Mouse (Mus musculus) myocyte (in vitro differentiated cells): ENCODE measurements around the gene Ugt1a2. TPM values are rescaled to one million over a fixed set of nuclear protein-coding genes. Genes with fewer than 3 reads are reported as not detected.

Experiments used
- H3K27me3 ChIP-seq: one replicate; pipeline ENCODE4 v1.6.1; 2011; ENCODE audit not compliant: control insufficient read depth, insufficient read depth, insufficient read length
- H3K36me3 ChIP-seq: one replicate; pipeline ENCODE4 v1.6.1; 2011; ENCODE audit not compliant: control insufficient read depth, insufficient read depth
- H3K4me2 ChIP-seq: one replicate; pipeline ENCODE4 v1.6.1; 2011; ENCODE audit warnings: low read depth, control low read depth
- H3K4me3 ChIP-seq: one replicate; pipeline ENCODE4 v1.5.1; 2011; ENCODE audit warnings: mild to moderate bottlenecking, control low read depth, moderate library complexity
- H3K79me2 ChIP-seq: one replicate; pipeline ENCODE4 v1.6.1; 2011; ENCODE audit not compliant: control insufficient read depth, insufficient read depth
- H3ac ChIP-seq: one replicate; pipeline ENCODE4 v1.6.1; 2011; ENCODE audit not compliant: control insufficient read depth, insufficient read length
- CEBPB ChIP-seq: IDR thresholded peaks from 2 replicates; pipeline ENCODE4 v1.6.1; 2011; ENCODE audit warnings: mild to moderate bottlenecking, moderate library complexity; ENCODE audit not compliant: poor library complexity, insufficient read depth, severe bottlenecking
- E2F4 ChIP-seq: IDR thresholded peaks from one replicate; pipeline ENCODE4 v1.6.1; 2011; ENCODE audit warnings: mild to moderate bottlenecking, control low read depth, moderate library complexity; ENCODE audit not compliant: insufficient read depth
- MAX ChIP-seq: IDR thresholded peaks from one replicate; pipeline ENCODE4 v1.6.1; 2011; ENCODE audit warnings: low read depth, mild to moderate bottlenecking, control low read depth
- MYOD1 ChIP-seq, 3 experiments: IDR thresholded peaks; one replicate each; pipeline ENCODE4 v1.6.1; 2011; ENCODE audit warnings: control low read depth in 2 of 3, low read depth in 2 of 3, mild to moderate bottlenecking in 2 of 3, moderate library complexity in 1 of 3; ENCODE audit not compliant: insufficient read length in 2 of 3, control insufficient read depth in 1 of 3
- MYOG ChIP-seq, 3 experiments: IDR thresholded peaks; one replicate each; pipeline ENCODE4 v1.6.1; 2011; ENCODE audit warnings: control low read depth in 2 of 3, low read depth in 2 of 3, mild to moderate bottlenecking in 2 of 3; ENCODE audit not compliant: insufficient read length in 2 of 3, control insufficient read depth in 1 of 3, insufficient read depth in 1 of 3
- POLR2A ChIP-seq: IDR thresholded peaks from one replicate; pipeline ENCODE4 v1.6.1; 2011; ENCODE audit warnings: low read depth, mild to moderate bottlenecking, control low read depth, moderate library complexity; ENCODE audit not compliant: insufficient read length
- POLR2AphosphoS2 ChIP-seq: IDR thresholded peaks from one replicate; pipeline ENCODE4 v1.6.1; 2011; ENCODE audit warnings: low read depth, control low read depth; ENCODE audit not compliant: insufficient read length
- REST ChIP-seq: IDR thresholded peaks from one replicate; pipeline ENCODE4 v1.6.1; 2011; ENCODE audit warnings: mild to moderate bottlenecking, control low read depth, moderate library complexity; ENCODE audit not compliant: insufficient read depth, insufficient read length
- SRF ChIP-seq: IDR thresholded peaks from one replicate; pipeline ENCODE4 v1.6.1; 2011; ENCODE audit warnings: low read depth; ENCODE audit not compliant: control insufficient read depth, insufficient read length
- TCF12 ChIP-seq: IDR thresholded peaks from one replicate; pipeline ENCODE4 v1.6.1; 2011; ENCODE audit warnings: mild to moderate bottlenecking, control low read depth; ENCODE audit not compliant: poor library complexity, insufficient read depth, severe bottlenecking
- TCF3 ChIP-seq: IDR thresholded peaks from one replicate; pipeline ENCODE4 v1.6.1; 2011; ENCODE audit warnings: low read depth, control low read depth; ENCODE audit not compliant: insufficient read length
- USF1 ChIP-seq: IDR thresholded peaks from one replicate; pipeline ENCODE4 v1.6.1; 2011; ENCODE audit warnings: low read depth, mild to moderate bottlenecking, control low read depth, moderate library complexity
- polyA plus RNA-seq: library from polyadenylated mRNA; unstranded; fragments of >200 nt; fragmentation: generic; extraction: Trizol; gene quantifications from one replicate; pipeline ENCODE4 v1.2.1, GENCODE M21; 2012; ENCODE audit warnings: missing spikeins

Gene Ugt1a2
- polyA plus RNA-seq, 1 experiment, result 0.05 TPM

DNA sequence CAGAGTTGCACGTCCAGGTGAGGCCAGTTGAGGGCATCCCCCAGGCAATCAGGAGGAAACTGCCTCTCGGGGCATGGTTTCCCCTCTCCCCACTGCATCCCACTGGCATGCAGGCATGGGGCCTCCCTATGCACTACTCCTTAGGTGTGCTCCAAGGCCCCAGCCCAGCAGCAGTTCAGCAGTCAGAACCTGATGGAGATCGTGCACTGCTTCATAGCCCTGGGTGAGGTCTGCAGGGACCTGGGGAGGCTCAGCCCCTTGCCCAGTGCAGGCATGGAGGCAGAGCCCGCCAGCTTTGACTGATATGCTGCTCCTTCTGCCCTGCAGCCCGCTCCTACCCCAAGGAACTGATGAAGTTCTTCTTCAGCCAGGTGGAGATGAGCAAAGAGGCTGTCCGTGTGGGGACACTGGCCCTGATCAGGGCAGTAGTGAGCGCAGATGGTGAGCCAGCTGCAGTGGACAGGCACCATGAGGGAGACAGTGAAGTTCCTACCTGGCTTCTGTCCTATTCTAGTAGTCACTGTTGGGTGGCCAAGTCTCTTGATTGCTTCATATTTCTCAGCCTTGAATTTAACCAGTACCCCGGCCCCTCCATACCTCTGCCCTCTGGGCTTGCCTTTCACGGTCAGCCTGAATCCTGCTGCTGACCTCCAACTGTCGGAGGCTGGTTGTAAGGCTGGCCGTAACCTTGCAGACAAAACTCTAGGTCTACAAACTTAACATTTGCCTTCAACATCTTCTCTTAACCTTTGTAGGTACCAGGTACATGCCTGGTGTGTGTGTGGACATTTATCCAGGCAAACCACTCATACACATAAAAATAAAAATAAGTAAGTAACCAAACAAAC, 34.9 kb downstream of the Ugt1a2 start:
- H3K27me3 ChIP-seq, result peaks cover 23% of the 10 kb centered on the region
- no peak overlapping the region for H3K4me3 ChIP-seq
- H3ac ChIP-seq, result no peak overlapping the region
- H3K79me2 ChIP-seq, result no peaks in the 10 kb centered on the region
- TF ChIP-seq TCF3, result no peak
- no peak for TF ChIP-seq E2F4
- TF ChIP-seq POLR2AphosphoS2, result no peak
- no peak for TF ChIP-seq TCF12
- TF ChIP-seq MYOD1 (IDR thresholded peaks at IDR 0.05; ENCODE audit: control insufficient read depth in 1 of 3, insufficient read length in 2 of 3, low read depth in 2 of 3), result no peak
- no peak for TF ChIP-seq MYOG (IDR thresholded peaks at IDR 0.05; ENCODE audit: control insufficient read depth in 1 of 3, insufficient read depth in 1 of 3, insufficient read length in 2 of 3, low read depth in 2 of 3)
- TF ChIP-seq CEBPB, result no peak
- TF ChIP-seq USF1, result no peak
- TF ChIP-seq SRF, result no peak
- TF ChIP-seq POLR2A, result no peak
- TF ChIP-seq REST, result no peak
- TF ChIP-seq MAX, result no peak
- H3K36me3 ChIP-seq, result no peaks in the 10 kb centered on the region
- H3K4me2 ChIP-seq, result no peak overlapping the region

DNA sequence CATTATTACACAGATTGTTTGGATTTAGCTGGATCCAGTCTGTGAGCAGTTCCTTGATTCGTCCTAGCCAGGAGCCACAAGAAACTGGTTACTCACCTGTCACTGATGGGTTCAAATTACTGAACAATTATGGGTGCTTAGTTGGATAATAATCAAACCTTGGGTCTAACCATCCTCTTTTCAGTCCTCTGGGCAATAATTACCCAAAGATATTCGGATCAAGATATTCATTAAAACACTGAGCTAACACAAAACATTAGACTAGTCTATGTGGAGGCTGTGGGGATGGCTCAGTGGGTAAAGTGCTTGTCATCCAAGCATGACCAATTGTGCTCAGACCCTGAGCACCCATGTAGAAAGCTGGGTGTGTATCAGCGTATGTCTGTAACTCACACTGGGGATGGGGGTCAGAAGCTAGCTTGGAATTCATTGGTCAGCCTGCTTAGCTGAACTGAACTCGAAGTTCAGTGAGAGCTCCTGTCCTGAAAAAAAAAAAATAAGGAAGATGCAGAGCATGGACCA, 35.6 kb downstream of the Ugt1a2 start:
- Histone ChIP-seq H3K27me3 (peaks cover 23% of the 10 kb centered on the region), H3ac (no peak overlapping the region), H3K4me3 (no peak overlapping the region), H3K36me3 (no peaks in the 10 kb centered on the region), H3K4me2 (no peak overlapping the region), H3K79me2 (no peaks in the 10 kb centered on the region)
- TF ChIP-seq POLR2AphosphoS2, result no peak
- no peak for TF ChIP-seq USF1
- no peak for TF ChIP-seq SRF
- TF ChIP-seq MYOD1 (IDR thresholded peaks at IDR 0.05; ENCODE audit: control insufficient read depth in 1 of 3, insufficient read length in 2 of 3, low read depth in 2 of 3), result no peak
- TF ChIP-seq TCF12, result no peak
- TF ChIP-seq MYOG (IDR thresholded peaks at IDR 0.05; ENCODE audit: control insufficient read depth in 1 of 3, insufficient read depth in 1 of 3, insufficient read length in 2 of 3, low read depth in 2 of 3), result no peak
- no peak for TF ChIP-seq MAX
- TF ChIP-seq REST, result no peak
- TF ChIP-seq TCF3, result no peak
- no peak for TF ChIP-seq E2F4
- TF ChIP-seq POLR2A, result no peak
- no peak for TF ChIP-seq CEBPB

- no peaks in the 10 kb centered on the region for H3K79me2 ChIP-seq
- peaks cover 23% of the 10 kb centered on the region for H3K27me3 ChIP-seq
- TF ChIP-seq MYOD1 (IDR thresholded peaks at IDR 0.05; ENCODE audit: control insufficient read depth in 1 of 3, insufficient read length in 2 of 3, low read depth in 2 of 3) (no peak), POLR2AphosphoS2 (no peak), REST (no peak), POLR2A (no peak), TCF3 (no peak), SRF (no peak), E2F4 (no peak), MAX (no peak), CEBPB (no peak), USF1 (no peak), MYOG (IDR thresholded peaks at IDR 0.05; ENCODE audit: control insufficient read depth in 1 of 3, insufficient read depth in 1 of 3, insufficient read length in 2 of 3, low read depth in 2 of 3) (no peak), TCF12 (no peak)
- H3K36me3 ChIP-seq, result no peaks in the 10 kb centered on the region
- no peak overlapping the region for H3K4me3 ChIP-seq
- H3ac ChIP-seq, result no peak overlapping the region
- H3K4me2 ChIP-seq, result no peak overlapping the region
Measured at GRCm38 (mm10) chr1:88237311-88237710, 36.9 kb downstream of the Ugt1a2 start.

- Histone ChIP-seq H3ac (no peak overlapping the region), H3K27me3 (peaks cover 19% of the 10 kb centered on the region), H3K4me3 (no peak overlapping the region), H3K4me2 (no peak overlapping the region), H3K36me3 (no peaks in the 10 kb centered on the region), H3K79me2 (no peaks in the 10 kb centered on the region)
- no peak for TF ChIP-seq MAX
- TF ChIP-seq USF1, result no peak
- no peak for TF ChIP-seq TCF12
- TF ChIP-seq POLR2A, result no peak
- no peak for TF ChIP-seq TCF3
- no peak for TF ChIP-seq SRF
- TF ChIP-seq MYOD1 (IDR thresholded peaks at IDR 0.05; ENCODE audit: control insufficient read depth in 1 of 3, insufficient read length in 2 of 3, low read depth in 2 of 3), result no peak
- TF ChIP-seq REST, result no peak
- no peak for TF ChIP-seq E2F4
- no peak for TF ChIP-seq CEBPB
- TF ChIP-seq POLR2AphosphoS2, result no peak
- TF ChIP-seq MYOG (IDR thresholded peaks at IDR 0.05; ENCODE audit: control insufficient read depth in 1 of 3, insufficient read depth in 1 of 3, insufficient read length in 2 of 3, low read depth in 2 of 3), result no peak
Measured at GRCm38 (mm10) chr1:88238771-88239170, 38.4 kb downstream of the Ugt1a2 start.
